Mouse (Mus musculus) heart, postnatal 0 days (tissue): ENCODE measurements at regions not wholly inside any gene's neighbourhood (a gene's known extent, or its start where the extent isn't known, plus 50 kb on each side); places are given as distances from the start of the nearest gene placed in this dataset.
"Not testable (repeated sequence)": the region's sequence is repeated elsewhere in the genome, so short reads cannot be mapped to it uniquely, and the experiment has no call there.

Source experiments
- ATAC-seq: fragments of 200-750 bp; cut with Nextera tagmentation; 2 replicates; pipeline ENCODE4 v1.8.0; 2017; ENCODE audit warnings: low read depth, moderate number of reproducible peaks, moderate library complexity; ENCODE audit not compliant: insufficient read depth
- DNase-seq: peaks from one replicate; pipeline ENCODE4 v3.0.0-alpha.2; 2016; ENCODE audit warnings: low spot score
- H3K27ac ChIP-seq: fragments of 300-500 bp; sonication (generic); 2 replicates; pipeline ENCODE4 v1.5.1; 2014; ENCODE audit warnings: low read depth, mild to moderate bottlenecking
- H3K27me3 ChIP-seq: fragments of 300-500 bp; sonication (generic); 2 replicates; pipeline ENCODE4 v1.6.1; 2014; ENCODE audit warnings: low read length, mixed read lengths; ENCODE audit not compliant: control insufficient read depth, insufficient read depth
- H3K36me3 ChIP-seq: fragments of 300-500 bp; sonication (generic); replicated peaks from 2 replicates; pipeline ENCODE4 v1.6.1; 2014; ENCODE audit warnings: low read length, mixed read lengths; ENCODE audit not compliant: control insufficient read depth, insufficient read depth
- H3K4me1 ChIP-seq: fragments of 300-500 bp; sonication (generic); 2 replicates; pipeline ENCODE4 v1.6.1; 2014; ENCODE audit warnings: antibody characterized with exemption; ENCODE audit not compliant: control insufficient read depth, insufficient read depth
- H3K4me2 ChIP-seq: fragments of 300-500 bp; sonication (generic); 2 replicates; pipeline ENCODE4 v1.6.1; 2014; ENCODE audit warnings: low read depth, mild to moderate bottlenecking, low read length, moderate library complexity
- H3K4me3 ChIP-seq: fragments of 300-500 bp; sonication (generic); 2 replicates; pipeline ENCODE4 v1.5.1; 2014; ENCODE audit warnings: low read depth, low read length
- H3K9ac ChIP-seq: fragments of 300-500 bp; sonication (generic); replicated peaks from 2 replicates; pipeline ENCODE4 v1.6.1; 2014; ENCODE audit warnings: low read depth, low read length, mixed read lengths
- H3K9me3 ChIP-seq: fragments of 300-500 bp; sonication (generic); replicated peaks from 2 replicates; pipeline ENCODE4 v1.6.1; 2016; ENCODE audit warnings: low read length; ENCODE audit not compliant: control insufficient read depth
- CTCF ChIP-seq: IDR thresholded peaks from 2 replicates; pipeline ENCODE4 v1.5.1; 2016; ENCODE audit warnings: antibody characterized with exemption, control low read depth, low read depth
- EP300 ChIP-seq: IDR thresholded peaks from 2 replicates; pipeline ENCODE4 v1.6.1; 2016; ENCODE audit warnings: antibody characterized with exemption, low read depth
- WGBS: fragments of 180-500 bp; shearing (Covaris S2); extraction: QIAGEN DNeasy Blood & Tissue Kit; methylation state at CpG from one replicate; pipeline ENCODE4 v1.1.7; 2014; 5-methylcytosine and 5-hydroxymethylcytosine counted together

DNA sequence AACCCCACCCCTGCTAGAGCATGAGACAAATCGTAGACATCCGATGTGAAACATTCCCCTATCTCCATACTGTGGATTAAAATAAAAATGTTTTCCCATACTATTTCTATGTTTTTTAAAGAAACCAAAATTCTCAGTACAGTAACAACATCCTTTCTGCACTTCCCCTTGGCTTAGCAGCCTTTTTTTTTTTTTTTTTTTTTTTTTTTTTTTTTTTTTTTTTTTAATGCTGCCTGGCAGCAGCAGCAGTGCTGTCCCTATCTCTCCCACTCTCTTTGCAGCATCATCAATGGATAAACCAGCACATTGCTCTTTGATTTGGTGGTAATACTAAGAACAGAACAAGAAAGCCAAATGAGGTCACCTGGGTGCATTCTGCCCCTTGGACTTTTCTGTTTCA is 239.3 kb upstream of the Ell2 start:
- Histone ChIP-seq H3K9ac (no peak overlapping the region), H3K36me3 (no peaks in the 10 kb centered on the region), H3K4me2 (no peak overlapping the region), H3K4me1 (no peaks in the 10 kb centered on the region), H3K27me3 (no peaks in the 10 kb centered on the region), H3K4me3 (no peak overlapping the region), H3K27ac (no peak overlapping the region), H3K9me3 (no peaks in the 10 kb centered on the region)
- no peak for ATAC-seq
- 75% methylated on average over 2 of the region's 2 CpGs for WGBS
- DNase-seq, result no peak
- no peak for TF ChIP-seq CTCF
- TF ChIP-seq EP300, result no peak

DNA sequence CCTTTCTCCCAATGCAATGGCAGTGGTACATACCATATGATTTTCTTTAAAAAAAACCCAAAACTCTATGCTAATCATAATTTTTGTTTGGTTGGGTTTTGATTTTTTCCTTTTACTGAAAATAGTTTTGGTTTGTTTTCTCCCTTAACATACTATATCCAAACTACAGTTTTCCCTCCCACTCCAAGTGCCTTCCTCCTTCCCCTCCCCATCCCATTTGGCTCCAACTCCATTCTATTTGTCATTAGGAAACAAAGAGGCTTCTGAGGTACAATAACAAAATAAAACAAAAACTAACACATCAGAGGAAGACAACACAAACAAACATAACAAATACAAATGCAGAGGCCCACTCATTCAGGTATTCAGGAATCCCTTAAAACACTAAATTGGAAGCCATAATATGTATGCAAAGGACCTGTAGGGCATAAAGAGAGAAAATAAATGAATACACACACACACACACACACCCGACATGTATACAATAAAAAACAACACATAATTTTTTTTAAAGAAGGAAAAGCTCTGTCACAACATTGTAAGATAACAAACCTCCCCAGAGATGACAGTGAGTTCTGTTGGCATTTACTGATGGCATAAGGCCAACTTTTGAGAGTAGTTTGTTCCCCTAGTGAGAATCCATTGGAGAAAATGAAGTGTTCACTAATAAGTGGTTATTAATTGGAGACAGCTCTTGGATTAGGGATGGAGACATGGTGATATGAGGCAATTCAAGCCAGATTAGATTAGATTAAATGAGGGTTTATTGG is 230.5 kb upstream of the Ell2 start:
- Histone ChIP-seq H3K9me3 (no peaks in the 10 kb centered on the region), H3K27me3 (no peaks in the 10 kb centered on the region), H3K4me2 (no peak overlapping the region), H3K4me3 (no peak overlapping the region), H3K27ac (no peak overlapping the region), H3K4me1 (no peaks in the 10 kb centered on the region), H3K36me3 (no peaks in the 10 kb centered on the region), H3K9ac (no peak overlapping the region)
- DNase-seq (no peak), ATAC-seq (no peak)
- TF ChIP-seq EP300 (no peak), CTCF (no peak)
- 85% methylated on average over 1 of the region's 1 CpGs for WGBS

- WGBS, result 78% methylated on average over 7 of the region's 7 CpGs
- not testable (repeated sequence) for H3K27me3 ChIP-seq, DNase-seq, H3K36me3 ChIP-seq, H3K4me2 ChIP-seq, H3K9ac ChIP-seq, H3K4me1 ChIP-seq, H3K4me3 ChIP-seq, ATAC-seq, H3K9me3 ChIP-seq, H3K27ac ChIP-seq
These were observed 223.2 kb upstream of the Ell2 start for GRCm38 (mm10) chr13:75483157-75483915.

DNA sequence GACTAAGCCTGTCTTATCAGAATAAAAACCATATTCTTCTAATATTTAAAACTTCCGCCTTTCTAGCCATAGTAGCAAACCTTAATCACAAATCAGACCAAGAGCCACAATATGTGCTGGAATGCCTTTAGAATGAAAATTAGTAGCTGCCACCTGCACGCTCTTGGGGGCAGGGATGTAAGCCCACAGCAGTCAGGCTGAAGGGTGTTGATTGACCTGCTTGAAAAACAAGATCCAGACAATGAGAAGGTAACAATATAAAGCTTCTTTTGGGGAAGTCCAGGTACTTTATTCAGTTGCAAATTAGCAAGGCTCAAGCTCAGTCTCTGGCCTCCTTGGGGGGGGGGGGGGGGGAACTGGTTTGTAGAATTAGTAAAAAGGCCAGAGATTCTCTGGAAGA is 222.3 kb upstream of the Ell2 start:
- not testable (repeated sequence) for H3K27ac ChIP-seq, H3K4me3 ChIP-seq, H3K36me3 ChIP-seq, ATAC-seq, H3K4me1 ChIP-seq, H3K9ac ChIP-seq, H3K27me3 ChIP-seq, DNase-seq, H3K4me2 ChIP-seq, H3K9me3 ChIP-seq
- 78% methylated on average over 2 of the region's 2 CpGs for WGBS

DNA sequence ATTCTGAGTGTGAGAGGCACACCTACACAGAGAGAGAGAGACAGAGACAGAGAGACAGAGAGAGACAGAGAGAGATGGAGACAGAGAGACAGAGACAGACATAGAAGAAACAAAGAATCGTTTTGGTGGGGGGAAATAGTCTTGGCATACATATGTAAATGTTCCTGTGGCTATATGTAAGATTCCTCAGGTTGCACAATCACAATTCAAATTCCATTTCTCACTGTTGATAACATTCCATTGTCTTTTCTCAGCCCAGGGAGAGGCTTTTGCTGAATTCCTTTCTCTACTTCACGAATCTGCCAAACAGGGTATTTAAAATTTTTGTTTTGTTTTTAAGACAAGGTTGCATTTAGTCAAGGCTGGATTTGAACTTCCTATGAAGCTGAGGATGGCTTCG is 205.0 kb upstream of the Ell2 start:
- Histone ChIP-seq H3K4me2 (no peak overlapping the region), H3K27ac (no peak overlapping the region), H3K4me3 (no peak overlapping the region), H3K9me3 (no peaks in the 10 kb centered on the region), H3K27me3 (no peaks in the 10 kb centered on the region), H3K9ac (no peak overlapping the region), H3K36me3 (no peaks in the 10 kb centered on the region), H3K4me1 (no peaks in the 10 kb centered on the region)
- ATAC-seq (no peak), DNase-seq (no peak)
- TF ChIP-seq EP300 (no peak), CTCF (no peak)
- 52% methylated on average over 3 of the region's 3 CpGs for WGBS

GRCm38 (mm10) chr13:75503394-75503793 is 203.2 kb upstream of the Ell2 start:
- no peak for TF ChIP-seq CTCF
- TF ChIP-seq EP300, result no peak
- DNase-seq (no peak), ATAC-seq (no peak)
- Histone ChIP-seq H3K4me2 (no peak overlapping the region), H3K36me3 (no peaks in the 10 kb centered on the region), H3K27ac (no peak overlapping the region), H3K9me3 (no peaks in the 10 kb centered on the region), H3K9ac (no peak overlapping the region), H3K27me3 (no peaks in the 10 kb centered on the region), H3K4me3 (no peak overlapping the region), H3K4me1 (no peaks in the 10 kb centered on the region)
